Mouse (Mus musculus) embryonic facial prominence, embryonic 13.5 days (tissue): ENCODE measurements at regions not wholly inside any gene's neighbourhood (a gene's known extent, or its start where the extent isn't known, plus 50 kb on each side); places are given as distances from the start of the nearest gene placed in this dataset.

ENCODE experiments used
- ATAC-seq: fragments of 200-750 bp; cut with Nextera tagmentation; 2 replicates; pipeline ENCODE4 v1.8.0; 2017; ENCODE audit warnings: low read depth; ENCODE audit not compliant: insufficient number of reproducible peaks, insufficient read depth, low FRiP score, low TSS enrichment
- H3K27ac ChIP-seq: fragments of 300-500 bp; sonication (generic); 2 replicates; pipeline ENCODE4 v1.5.1; 2015; ENCODE audit warnings: moderate library complexity, mild to moderate bottlenecking, inconsistent platforms
- H3K27me3 ChIP-seq: fragments of 300-500 bp; sonication (generic); 2 replicates; pipeline ENCODE4 v1.6.1; 2015; ENCODE audit warnings: mild to moderate bottlenecking, inconsistent platforms
- H3K36me3 ChIP-seq: fragments of 300-500 bp; sonication (generic); 2 replicates; pipeline ENCODE4 v1.6.1; 2015; ENCODE audit warnings: mild to moderate bottlenecking, inconsistent platforms
- H3K4me1 ChIP-seq: fragments of 300-500 bp; sonication (generic); 2 replicates; pipeline ENCODE4 v1.6.1; 2015; ENCODE audit warnings: inconsistent platforms
- H3K4me2 ChIP-seq: fragments of 300-500 bp; sonication (generic); 2 replicates; pipeline ENCODE4 v1.6.1; 2015; ENCODE audit warnings: moderate library complexity, mild to moderate bottlenecking, inconsistent platforms
- H3K4me3 ChIP-seq: fragments of 300-500 bp; sonication (generic); 2 replicates; pipeline ENCODE4 v1.5.1; 2015; ENCODE audit warnings: mild to moderate bottlenecking, inconsistent platforms
- H3K9ac ChIP-seq: fragments of 300-500 bp; sonication (generic); 2 replicates; pipeline ENCODE4 v1.6.1; 2015; ENCODE audit warnings: mild to moderate bottlenecking, inconsistent platforms
- H3K9me3 ChIP-seq: fragments of 300-500 bp; sonication (generic); 2 replicates; pipeline ENCODE4 v1.6.1; 2016; ENCODE audit warnings: inconsistent platforms
- WGBS: fragments of 180-500 bp; shearing (Covaris S2); methylation state at CpG from one replicate; pipeline ENCODE4 v1.1.7; 2015; ENCODE audit warnings: mixed read lengths; 5-methylcytosine and 5-hydroxymethylcytosine counted together

- no peak for ATAC-seq
Observed at GRCm38 (mm10) chr9:84673327-84673726, 639.2 kb upstream of the Gm11114 start.

GRCm38 (mm10) chr9:84678416-84678815 is 634.2 kb upstream of the Gm11114 start:
- H3K4me3 ChIP-seq: no peak overlapping the region
- no peaks in the 10 kb centered on the region for H3K27me3 ChIP-seq
- H3K36me3 ChIP-seq: no peaks in the 10 kb centered on the region
- no peak for ATAC-seq
- no peak overlapping the region for H3K27ac ChIP-seq
- no peaks in the 10 kb centered on the region for H3K9me3 ChIP-seq
- no peak overlapping the region for H3K4me2 ChIP-seq
- H3K4me1 ChIP-seq: peaks cover under 1% of the 10 kb centered on the region; the same call in 1 of the 2 replicates
- 72% methylated on average over 1 of the region's 1 CpGs for WGBS
- H3K9ac ChIP-seq: no peak overlapping the region

More at GRCm38 (mm10) chr9:84673327-84673726, 639.2 kb upstream of the Gm11114 start:
- no peaks in the 10 kb centered on the region for H3K9me3 ChIP-seq
- no peaks in the 10 kb centered on the region for H3K27me3 ChIP-seq
- no peak overlapping the region for H3K4me3 ChIP-seq
- 22% methylated on average over 3 of the region's 3 CpGs for WGBS
- H3K27ac ChIP-seq: no peak overlapping the region
- H3K9ac ChIP-seq: no peak overlapping the region
- H3K36me3 ChIP-seq: no peaks in the 10 kb centered on the region
- peaks cover 3% of the 10 kb centered on the region; the same call in 1 of the 2 replicates for H3K4me1 ChIP-seq
- no peak overlapping the region for H3K4me2 ChIP-seq

- H3K4me3 ChIP-seq: no peak overlapping the region
- ATAC-seq: no peak
- H3K27me3 ChIP-seq: no peaks in the 10 kb centered on the region
- no peaks in the 10 kb centered on the region for H3K4me1 ChIP-seq
- WGBS: 57% methylated on average over 3 of the region's 3 CpGs
- H3K4me2 ChIP-seq: no peak overlapping the region
- no peaks in the 10 kb centered on the region for H3K9me3 ChIP-seq
- no peaks in the 10 kb centered on the region for H3K36me3 ChIP-seq
- no peak overlapping the region for H3K9ac ChIP-seq
- no peak overlapping the region for H3K27ac ChIP-seq
Observed at GRCm38 (mm10) chr9:84718615-84719191, 593.9 kb upstream of the Gm11114 start.

- no peaks in the 10 kb centered on the region for H3K4me1 ChIP-seq
- ATAC-seq: no peak
- 72% methylated on average over 3 of the region's 3 CpGs for WGBS
Observed at GRCm38 (mm10) chr9:84719396-84719795, 593.2 kb upstream of the Gm11114 start.

GRCm38 (mm10) chr9:84720454-84720853 is 592.1 kb upstream of the Gm11114 start:
- no peak for ATAC-seq
- Histone ChIP-seq H3K4me1 (no peaks in the 10 kb centered on the region), H3K9me3 (no peaks in the 10 kb centered on the region), H3K4me3 (no peak overlapping the region), H3K27me3 (no peaks in the 10 kb centered on the region), H3K4me2 (no peak overlapping the region), H3K36me3 (no peaks in the 10 kb centered on the region), H3K9ac (no peak overlapping the region), H3K27ac (no peak overlapping the region)
- WGBS: 85% methylated on average over 2 of the region's 2 CpGs

More at GRCm38 (mm10) chr9:84719396-84719795, 593.2 kb upstream of the Gm11114 start:
- H3K4me2 ChIP-seq: no peak overlapping the region
- no peaks in the 10 kb centered on the region for H3K36me3 ChIP-seq
- H3K27me3 ChIP-seq: no peaks in the 10 kb centered on the region
- H3K4me3 ChIP-seq: no peak overlapping the region
- no peak overlapping the region for H3K9ac ChIP-seq
- no peak overlapping the region for H3K27ac ChIP-seq
- no peaks in the 10 kb centered on the region for H3K9me3 ChIP-seq

GRCm38 (mm10) chr9:84739266-84739665 is 573.3 kb upstream of the Gm11114 start:
- Histone ChIP-seq H3K4me2 (no peak overlapping the region), H3K27ac (no peak overlapping the region), H3K9me3 (no peaks in the 10 kb centered on the region), H3K4me1 (peaks cover 7% of the 10 kb centered on the region; the same call in 1 of the 2 replicates), H3K4me3 (no peak overlapping the region), H3K36me3 (no peaks in the 10 kb centered on the region), H3K9ac (no peak overlapping the region), H3K27me3 (no peaks in the 10 kb centered on the region)
- ATAC-seq: no peak
- WGBS: 68% methylated on average over 2 of the region's 2 CpGs

GRCm38 (mm10) chr9:84740336-84740735 is 572.2 kb upstream of the Gm11114 start:
- 61% methylated on average over 2 of the region's 2 CpGs for WGBS

GRCm38 (mm10) chr9:84754332-84754731 is 558.2 kb upstream of the Gm11114 start:
- no peak for ATAC-seq
- Histone ChIP-seq H3K4me2 (no peak overlapping the region), H3K36me3 (no peaks in the 10 kb centered on the region), H3K9me3 (no peaks in the 10 kb centered on the region), H3K27me3 (no peaks in the 10 kb centered on the region), H3K4me3 (no peak overlapping the region), H3K9ac (no peak overlapping the region), H3K27ac (no peak overlapping the region), H3K4me1 (no peaks in the 10 kb centered on the region)
- 70% methylated on average over 1 of the region's 1 CpGs for WGBS

More at GRCm38 (mm10) chr9:84740336-84740735, 572.2 kb upstream of the Gm11114 start:
- peaks cover 7% of the 10 kb centered on the region; the same call in 1 of the 2 replicates for H3K4me1 ChIP-seq
- H3K9me3 ChIP-seq: no peaks in the 10 kb centered on the region
- H3K36me3 ChIP-seq: no peaks in the 10 kb centered on the region
- no peak overlapping the region for H3K9ac ChIP-seq
- no peak for ATAC-seq
- no peak overlapping the region for H3K4me3 ChIP-seq
- no peak overlapping the region for H3K4me2 ChIP-seq
- no peaks in the 10 kb centered on the region for H3K27me3 ChIP-seq
- no peak overlapping the region for H3K27ac ChIP-seq

- no peaks in the 10 kb centered on the region for H3K36me3 ChIP-seq
- H3K4me3 ChIP-seq: no peak overlapping the region
- no peak overlapping the region for H3K9ac ChIP-seq
- 45% methylated on average over 2 of the region's 2 CpGs for WGBS
- H3K27ac ChIP-seq: no peak overlapping the region
- no peak for ATAC-seq
- H3K4me2 ChIP-seq: no peak overlapping the region
- no peaks in the 10 kb centered on the region for H3K27me3 ChIP-seq
- H3K4me1 ChIP-seq: no peaks in the 10 kb centered on the region
- H3K9me3 ChIP-seq: no peaks in the 10 kb centered on the region
Observed at GRCm38 (mm10) chr9:84754828-84755227, 557.7 kb upstream of the Gm11114 start.

- Histone ChIP-seq H3K4me1 (peaks cover 5% of the 10 kb centered on the region; the same call in 1 of the 2 replicates), H3K4me3 (no peak overlapping the region), H3K27me3 (no peaks in the 10 kb centered on the region), H3K36me3 (no peaks in the 10 kb centered on the region), H3K27ac (no peak overlapping the region), H3K9ac (no peak overlapping the region), H3K9me3 (no peaks in the 10 kb centered on the region), H3K4me2 (no peak overlapping the region)
- WGBS: 55% methylated on average over 11 of the region's 11 CpGs
- no peak for ATAC-seq
Observed at GRCm38 (mm10) chr9:84774348-84774747, 538.2 kb upstream of the Gm11114 start.

- Histone ChIP-seq H3K4me2 (no peak overlapping the region), H3K4me3 (no peak overlapping the region), H3K9me3 (no peaks in the 10 kb centered on the region), H3K27me3 (no peaks in the 10 kb centered on the region), H3K9ac (no peak overlapping the region), H3K4me1 (peaks cover 5% of the 10 kb centered on the region; the same call in 1 of the 2 replicates), H3K27ac (no peak overlapping the region), H3K36me3 (no peaks in the 10 kb centered on the region)
- 76% methylated on average over 2 of the region's 2 CpGs for WGBS
- no peak for ATAC-seq
Observed at GRCm38 (mm10) chr9:84775190-84775589, 537.4 kb upstream of the Gm11114 start.

GRCm38 (mm10) chr9:84779125-84779524 is 533.4 kb upstream of the Gm11114 start:
- ATAC-seq: no peak
- H3K4me3 ChIP-seq: no peak overlapping the region
- WGBS: 83% methylated on average over 1 of the region's 1 CpGs

More at GRCm38 (mm10) chr9:84779125-84779524, 533.4 kb upstream of the Gm11114 start:
- peaks cover 4% of the 10 kb centered on the region; the same call in 1 of the 2 replicates for H3K4me1 ChIP-seq
- no peaks in the 10 kb centered on the region for H3K36me3 ChIP-seq
- no peak overlapping the region for H3K4me2 ChIP-seq
- H3K9ac ChIP-seq: no peak overlapping the region
- H3K27ac ChIP-seq: no peak overlapping the region
- no peaks in the 10 kb centered on the region for H3K9me3 ChIP-seq
- no peaks in the 10 kb centered on the region for H3K27me3 ChIP-seq
